Mouse (Mus musculus): ENCODE data around the gene Pcbp1.
"Not testable (repeated sequence)": the region's sequence is repeated elsewhere in the genome, so short reads cannot be mapped to it uniquely, and the experiment has no call there.

The Pcbp1 gene

GRCm38 (mm10) chr6:86494767-86495166, 31.4 kb downstream of the Pcbp1 start:
- DNase-seq (ENCODE audit: low read depth, low spot score) = no peak

- DNase-seq (ENCODE audit: low read depth, low spot score) = no peak
Observed at GRCm38 (mm10) chr6:86493469-86494263, 32.5 kb downstream of the Pcbp1 start.

GRCm38 (mm10) chr6:86490413-86490812, 35.7 kb downstream of the Pcbp1 start:
- DNase-seq (ENCODE audit: low read depth, low spot score) = not testable (repeated sequence)

- no peak for DNase-seq (ENCODE audit: low read depth, low spot score)
Observed at GRCm38 (mm10) chr6:86489945-86490344, 36.2 kb downstream of the Pcbp1 start.

GRCm38 (mm10) chr6:86488149-86488485, 38.0 kb downstream of the Pcbp1 start:
- no peak for DNase-seq (ENCODE audit: low read depth, low spot score)

GRCm38 (mm10) chr6:86487358-86488148, 38.6 kb downstream of the Pcbp1 start:
- DNase-seq (ENCODE audit: low read depth, low spot score) = no peak

GRCm38 (mm10) chr6:86485943-86486640, 40.0 kb downstream of the Pcbp1 start:
- no peak for DNase-seq (ENCODE audit: low read depth, low spot score)

- no peak for DNase-seq (ENCODE audit: low read depth, low spot score)
Observed at GRCm38 (mm10) chr6:86481871-86482270, 44.2 kb downstream of the Pcbp1 start.

GRCm38 (mm10) chr6:86480189-86480831, 45.8 kb downstream of the Pcbp1 start:
- peak; percentile 95 for DNase-seq (ENCODE audit: low read depth, low spot score)

GRCm38 (mm10) chr6:86479816-86480188, 46.3 kb downstream of the Pcbp1 start:
- no peak for DNase-seq (ENCODE audit: low read depth, low spot score)

- no peak for DNase-seq (ENCODE audit: low read depth, low spot score)
Observed at GRCm38 (mm10) chr6:86479311-86479710, 46.8 kb downstream of the Pcbp1 start.

GRCm38 (mm10) chr6:86476931-86477330, 49.2 kb downstream of the Pcbp1 start:
- DNase-seq (ENCODE audit: low read depth, low spot score) = peak; percentile 53

GRCm38 (mm10) chr6:86475462-86476167, 50.5 kb downstream of the Pcbp1 start:
- DNase-seq (ENCODE audit: low read depth, low spot score) = no peak

GRCm38 (mm10) chr6:86474646-86475181, 51.4 kb downstream of the Pcbp1 start:
- no peak for DNase-seq (ENCODE audit: low read depth, low spot score)

Data from 3T3-L1 (cell line).